In the genomic region with DNA sequence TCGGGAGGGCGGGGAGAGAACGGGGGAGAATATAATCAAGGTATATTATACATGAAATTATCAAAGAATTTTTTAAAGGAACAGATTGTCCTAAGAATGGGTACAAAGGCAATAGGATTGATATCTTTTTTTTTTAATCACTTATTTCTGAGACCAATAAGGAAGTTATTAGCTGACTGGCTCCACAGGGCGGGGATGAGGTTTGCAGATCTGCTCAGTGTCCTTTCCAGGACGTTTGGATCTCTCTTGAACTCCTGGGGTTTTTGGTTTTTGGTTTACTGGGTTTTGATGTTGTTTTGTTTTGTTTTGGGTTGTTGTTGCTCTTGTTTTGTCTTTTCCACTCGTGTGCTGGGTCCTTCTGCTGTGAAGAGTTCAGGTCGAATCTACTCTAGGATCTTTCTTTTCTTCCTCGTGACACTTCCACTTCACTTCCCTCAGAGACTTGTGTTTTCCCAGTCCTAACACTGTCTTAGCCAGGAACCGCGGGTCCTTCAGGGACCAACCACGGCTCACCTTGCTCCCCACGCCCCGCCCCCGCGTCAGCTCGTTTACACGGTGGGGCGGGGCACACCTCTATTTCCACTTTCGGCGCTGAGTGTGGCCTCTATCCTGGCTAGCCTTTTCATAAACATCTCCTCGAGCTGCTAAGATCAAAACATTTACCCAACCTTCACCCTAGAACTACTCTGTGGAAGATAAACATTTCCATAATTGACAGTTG, we compare ENCODE assay signal across 8 mouse cellular contexts. TPM values are rescaled to one million over a fixed set of nuclear protein-coding genes. Genes with fewer than 3 reads are reported as not detected.
A peak's percentile ranks its signal among the peaks of the same experiment; 100 is the strongest.
DNase-seq lines count a peak whose midpoint lies in the region; ATAC-seq and TF ChIP-seq lines count a peak whose summit lies in the region.

No protein-coding gene starts in this region.

- no peak for DNase-seq in left cerebral cortex, adult 2 months (ENCODE audit: extremely low spot score in 1 of 2, low spot score in 2 of 2)
- DNase-seq in left cerebral cortex, adult 11 months (ENCODE audit: low spot score): no peak
- peak; percentile 85 for DNase-seq in cerebellum, postnatal 10 days
- DNase-seq in gastrocnemius, adult 8-10 months (ENCODE audit: low spot score in 2 of 2): peak; percentile 27 to 46
- DNase-seq in neural tube, embryonic 10.5 days (ENCODE audit: extremely low spot score, low spot score): peak; percentile 47
- DNase-seq in thymus, postnatal 0 days (ENCODE audit: low spot score): peak; percentile 83

- no peaks in the 10 kb centered on the region for H3K27me3 ChIP-seq in intestine, embryonic 15.5 days (replicated peaks)
- no peaks in the 10 kb centered on the region for H3K27me3 ChIP-seq in liver, embryonic 16.5 days (ENCODE audit: control insufficient read depth, insufficient read depth, low read depth, low read length)

- no peak for TF ChIP-seq CTCF in left cerebral cortex, adult 2 months (IDR thresholded peaks at IDR 0.05)

- intact Hi-C loops in left cerebral cortex, adult 2 months (cut with DNase I): no loop called here

- H3K36me3 ChIP-seq in intestine, embryonic 15.5 days: no peaks in the 10 kb centered on the region
- H3K36me3 ChIP-seq in liver, embryonic 16.5 days (ENCODE audit: control insufficient read depth, insufficient read depth): no peaks in the 10 kb centered on the region

- peak overlapping the region; percentile 65 for H3K4me2 ChIP-seq in intestine, embryonic 15.5 days (replicated peaks)
- H3K4me2 ChIP-seq in liver, embryonic 16.5 days (ENCODE audit: low read depth, low read length): peak overlapping the region; percentile 79

- peaks cover 12% of the 10 kb centered on the region; the same call in 1 of the 2 replicates for H3K4me1 ChIP-seq in intestine, embryonic 15.5 days (replicated peaks)
- H3K4me1 ChIP-seq in liver, embryonic 16.5 days (ENCODE audit: control insufficient read depth, low read depth, low read length): peaks cover 17% of the 10 kb centered on the region

- ATAC-seq in intestine, embryonic 15.5 days: peak; percentile 95
- peak; percentile 94 for ATAC-seq in liver, embryonic 16.5 days (ENCODE audit: low read depth)

- H3K9me3 ChIP-seq in intestine, embryonic 15.5 days: no peaks in the 10 kb centered on the region
- H3K9me3 ChIP-seq in liver, embryonic 16.5 days (replicated peaks; ENCODE audit: control insufficient read depth, low read length): no peaks in the 10 kb centered on the region

- 11% methylated on average over 21 of the region's 21 CpGs for WGBS in intestine, embryonic 15.5 days
- 11% methylated on average over 21 of the region's 21 CpGs for WGBS in liver, embryonic 16.5 days (ENCODE audit: insufficient replicate concordance)

- H3K9ac ChIP-seq in intestine, embryonic 15.5 days: peak overlapping the region; percentile 15
- peak overlapping the region; percentile 63 for H3K9ac ChIP-seq in liver, embryonic 16.5 days (ENCODE audit: low read depth, low read length)

- peak overlapping the region; percentile 47 for H3K4me3 ChIP-seq in left cerebral cortex, adult 2 months
- peak overlapping the region; percentile 43 for H3K4me3 ChIP-seq in intestine, embryonic 15.5 days (replicated peaks)
- peak overlapping the region; percentile 69 for H3K4me3 ChIP-seq in liver, embryonic 16.5 days (ENCODE audit: low read depth, low read length)

- no peak overlapping the region for H3K27ac ChIP-seq in left cerebral cortex, adult 2 months
- peak overlapping the region; percentile 55 for H3K27ac ChIP-seq in intestine, embryonic 15.5 days
- peak overlapping the region; percentile 87 for H3K27ac ChIP-seq in liver, embryonic 16.5 days (ENCODE audit: low read length)

RNA-seq across cellular contexts. Expression of gene Coq8a, which starts 26.3 kb away (rescaled TPM):
- 10 to 100 TPM; 44.0 to 50.0 TPM for total RNA-seq in left cerebral cortex, adult 2 months (2021)
- total RNA-seq in gastrocnemius, adult 8-10 months (2022): 1,000 to 10,000 TPM in 2 of 4 experiments, 100 to 1,000 TPM in 2; 819 to 1,131 (median 992) TPM
- 20.4 and 22.1 TPM in 2 replicates for polyA plus RNA-seq in intestine, embryonic 15.5 days (2015; fragmentation: Nextera tagmentation; extraction: Ambion mirVana)
- 37.0 and 43.7 TPM in 2 replicates for polyA plus RNA-seq in liver, embryonic 16.5 days (2015; fragmentation: Nextera tagmentation; extraction: Ambion mirVana)
- 12.6 and 14.1 TPM in 2 replicates for polyA plus RNA-seq in thymus, postnatal 0 days (2015; fragmentation: Nextera tagmentation; extraction: Ambion mirVana)

RNA-seq across cellular contexts. Expression of gene Psen2, which starts 37.6 kb away (rescaled TPM):
- 10 to 100 TPM; 16.8 to 17.5 TPM for total RNA-seq in left cerebral cortex, adult 2 months (2021)
- 1 to 10 TPM; 7.2 to 8.1 (median 7.8) TPM for total RNA-seq in gastrocnemius, adult 8-10 months (2022)
- 16.0 and 21.6 TPM in 2 replicates for polyA plus RNA-seq in intestine, embryonic 15.5 days (2015; fragmentation: Nextera tagmentation; extraction: Ambion mirVana)
- 32.2 and 37.0 TPM in 2 replicates for polyA plus RNA-seq in liver, embryonic 16.5 days (2015; fragmentation: Nextera tagmentation; extraction: Ambion mirVana)
- 9.3 and 11.6 TPM in 2 replicates for polyA plus RNA-seq in thymus, postnatal 0 days (2015; fragmentation: Nextera tagmentation; extraction: Ambion mirVana)

Comparison
In these comparisons a context has a peak if more than half of its experiments do, and no peak if none do; other contexts are left out.
1. DNase-seq: peak in cerebellum, postnatal 10 days (2 of 2), gastrocnemius, adult 8-10 months (2 of 2), neural tube, embryonic 10.5 days (single experiment) and thymus, postnatal 0 days (single experiment); none in left cerebral cortex, adult 2 months (0 of 2) and left cerebral cortex, adult 11 months (single experiment).
2. Peak in every context shown above with its lines, with median percentiles within 50 percentile points of each other: H3K4me3 ChIP-seq.